Mouse (Mus musculus) embryo, embryonic 10 days (tissue): ENCODE measurements around the gene Tspan11.

Experiments used
- DNase-seq: peaks from one replicate; pipeline ENCODE4 v3.0.0-alpha.2; 2015; ENCODE audit warnings: low spot score

Gene Tspan11

GRCm38 (mm10) chr6:127991509-127992176 is 104.3 kb downstream of the Tspan11 start:
- DNase-seq, result no peak

DNA sequence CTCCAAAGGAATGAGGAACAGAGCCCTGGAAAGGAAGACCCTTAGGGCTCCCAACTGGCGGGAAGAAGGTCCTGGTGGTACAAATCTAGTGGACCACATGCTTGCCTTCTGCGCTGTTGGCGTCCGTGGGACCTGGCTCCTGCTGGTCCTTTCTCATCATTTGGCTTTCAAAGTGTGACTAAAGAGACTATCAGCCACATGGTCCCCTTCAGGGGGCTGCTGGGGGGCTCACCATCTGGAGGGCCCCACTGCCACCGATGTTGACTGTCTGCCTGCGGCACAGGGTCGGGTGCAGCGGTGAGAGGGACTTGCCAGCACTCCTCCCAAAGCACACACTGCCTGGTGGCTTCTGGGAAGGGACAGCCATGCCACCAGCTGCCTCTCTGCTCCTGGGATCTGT is 105.6 kb downstream of the Tspan11 start:
- DNase-seq, result no peak

DNA sequence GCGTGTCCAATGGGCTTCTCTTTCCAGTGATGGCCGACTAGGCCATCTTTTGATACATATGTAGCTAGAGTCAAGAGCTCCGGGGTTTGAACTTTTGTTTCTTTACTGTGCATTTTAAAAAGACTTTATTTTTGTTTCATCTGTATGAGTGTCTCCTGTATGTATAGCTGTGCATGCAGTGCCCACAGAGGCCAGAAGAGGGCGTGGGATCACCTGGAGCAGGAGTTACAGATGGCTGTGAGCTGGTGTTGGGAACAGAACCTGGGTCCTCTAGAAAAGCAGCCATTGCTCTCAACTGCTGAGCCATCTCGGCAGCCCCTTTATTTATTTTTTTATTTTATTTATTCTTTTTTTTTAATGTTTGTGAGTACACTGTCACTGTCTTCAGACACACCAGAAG is 109.5 kb downstream of the Tspan11 start:
- no peak for DNase-seq

GRCm38 (mm10) chr6:127999118-127999517 is 111.7 kb downstream of the Tspan11 start:
- DNase-seq, result no peak

GRCm38 (mm10) chr6:128000777-128001176 is 113.4 kb downstream of the Tspan11 start:
- no peak for DNase-seq

DNA sequence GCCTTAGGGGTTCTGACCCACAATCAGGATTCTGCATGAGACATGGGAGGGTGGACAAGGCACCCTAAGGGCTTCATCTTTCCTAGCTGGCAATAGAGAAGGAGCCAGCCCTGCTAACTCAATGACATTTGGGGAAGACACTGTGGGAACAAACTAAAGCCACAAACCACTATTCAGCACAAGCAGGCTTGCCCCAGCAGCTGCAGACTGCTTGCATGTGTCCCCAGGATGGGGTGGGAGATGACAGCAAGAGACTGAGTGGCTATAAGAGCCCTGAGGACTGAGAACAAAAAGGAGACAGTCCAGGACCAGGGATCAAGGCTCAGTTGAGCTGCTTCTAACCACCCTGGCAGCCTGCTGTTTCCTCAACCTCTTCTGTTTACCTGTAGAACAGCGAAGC is 114.2 kb downstream of the Tspan11 start:
- DNase-seq, result no peak

DNA sequence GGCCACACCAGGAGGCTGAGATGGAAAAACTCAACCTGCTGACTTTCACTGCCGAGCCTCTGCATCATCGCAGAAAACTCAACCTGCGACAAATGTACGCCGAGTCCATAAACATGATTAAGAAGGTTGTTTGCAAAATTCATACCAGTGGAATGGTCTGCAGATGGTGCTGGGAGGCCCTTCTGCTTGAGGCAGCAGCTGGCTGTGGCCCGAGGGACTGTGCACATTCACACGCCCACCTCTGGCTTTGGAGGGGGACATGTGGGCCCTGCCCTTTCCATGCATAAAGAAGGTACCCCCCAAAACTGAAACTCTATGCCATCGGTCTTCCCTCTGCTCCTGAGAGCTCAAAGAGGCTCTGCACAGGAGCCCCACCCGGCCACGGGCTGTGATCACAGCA is 114.7 kb downstream of the Tspan11 start:
- DNase-seq, result no peak

DNA sequence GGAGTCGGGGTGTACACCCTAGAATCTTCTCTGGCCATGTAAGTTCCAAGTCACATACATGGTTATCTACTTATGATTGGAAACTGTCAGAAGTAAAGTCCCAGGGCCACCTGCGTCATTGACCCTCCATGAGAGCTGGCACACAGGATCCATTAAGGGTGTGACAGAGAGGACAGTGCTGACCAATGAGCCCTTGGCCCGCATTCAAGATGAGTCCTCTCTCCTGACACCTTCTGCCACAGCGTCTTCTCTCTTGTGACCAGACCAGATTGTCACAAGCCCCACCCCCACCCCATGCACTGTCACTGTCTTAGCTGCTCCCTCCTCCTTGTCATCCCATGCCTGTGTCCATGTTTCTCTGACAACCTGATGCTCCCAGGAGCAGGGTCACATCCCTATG is 115.3 kb downstream of the Tspan11 start:
- DNase-seq, result no peak

GRCm38 (mm10) chr6:128003542-128003941 is 116.2 kb downstream of the Tspan11 start:
- no peak for DNase-seq
